Mouse (Mus musculus): ENCODE data around the gene 4922502D21Rik.

GRCm38 (mm10) chr6:129319331-129319730, 12.3 kb downstream of the 4922502D21Rik start:
- TF ChIP-seq POLR2A (IDR thresholded peaks at IDR 0.05; ENCODE audit: borderline replicate concordance, control insufficient read depth, low read depth, low read length), result no peak
- no peak for TF ChIP-seq CTCF (IDR thresholded peaks at IDR 0.05; ENCODE audit: control insufficient read depth, insufficient read depth, low read length)

Measured in bone marrow, adult 2 months (tissue).